Mouse (Mus musculus): ENCODE data around the gene Erg28. TPM values are rescaled to one million over a fixed set of nuclear protein-coding genes. Genes with fewer than 3 reads are reported as not detected.

Gene Erg28
- polyA plus RNA-seq, 1 experiment from 2014 or later: 112 TPM

GRCm38 (mm10) chr12:85857300-85857699 lies 33.0 kb upstream of the Erg28 start:
- H3K9me3 ChIP-seq (ENCODE audit: control insufficient read depth, low read depth, low read length): no peaks in the 10 kb centered on the region
- no peaks in the 10 kb centered on the region for H3K4me1 ChIP-seq (ENCODE audit: control insufficient read depth, insufficient read depth, low read length)
- no peak overlapping the region for H3K4me3 ChIP-seq (ENCODE audit: low read depth, low read length)
- no peaks in the 10 kb centered on the region for H3K36me3 ChIP-seq (ENCODE audit: control insufficient read depth, insufficient read depth, low read length)
- H3K4me2 ChIP-seq (replicated peaks; ENCODE audit: low read depth, low read length): no peak overlapping the region
- no peak overlapping the region for H3K9ac ChIP-seq (replicated peaks; ENCODE audit: low read depth, low read length)
- no peak overlapping the region for H3K27ac ChIP-seq (ENCODE audit: low read length)
- ATAC-seq (ENCODE audit: insufficient number of reproducible peaks, insufficient read depth, low FRiP score, low read depth): no peak
- WGBS: 83% methylated on average over 7 of the region's 7 CpGs
- no peaks in the 10 kb centered on the region for H3K27me3 ChIP-seq (ENCODE audit: control insufficient read depth, insufficient read depth, low read length)

DNA sequence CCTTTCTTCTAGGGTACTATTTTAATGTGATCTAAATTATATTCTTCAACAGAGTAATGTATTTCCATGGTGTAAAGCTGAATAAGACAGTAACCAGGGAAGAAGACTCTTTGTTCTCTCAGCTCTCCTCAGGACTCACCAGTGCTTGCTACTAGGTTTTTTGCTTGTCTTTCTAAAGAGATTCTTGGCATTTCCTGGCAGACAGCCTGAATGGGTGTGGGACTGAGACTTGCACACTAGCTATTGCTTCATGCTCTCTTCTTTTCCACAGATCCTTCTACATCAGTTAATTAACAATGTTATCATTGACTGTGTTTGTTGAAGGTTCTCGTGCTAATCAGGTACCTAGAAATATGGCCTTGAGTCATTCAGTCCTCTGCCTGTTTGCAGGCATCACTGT lies 29.9 kb upstream of the Erg28 start:
- H3K36me3 ChIP-seq (ENCODE audit: control insufficient read depth, insufficient read depth, low read length): no peaks in the 10 kb centered on the region
- H3K4me3 ChIP-seq (ENCODE audit: low read depth, low read length): no peak overlapping the region
- ATAC-seq (ENCODE audit: insufficient number of reproducible peaks, insufficient read depth, low FRiP score, low read depth): no peak
- no peaks in the 10 kb centered on the region for H3K9me3 ChIP-seq (ENCODE audit: control insufficient read depth, low read depth, low read length)
- no peak overlapping the region for H3K27ac ChIP-seq (ENCODE audit: low read length)
- no peaks in the 10 kb centered on the region for H3K27me3 ChIP-seq (ENCODE audit: control insufficient read depth, insufficient read depth, low read length)
- no peaks in the 10 kb centered on the region for H3K4me1 ChIP-seq (ENCODE audit: control insufficient read depth, insufficient read depth, low read length)
- H3K9ac ChIP-seq (replicated peaks; ENCODE audit: low read depth, low read length): no peak overlapping the region
- H3K4me2 ChIP-seq (replicated peaks; ENCODE audit: low read depth, low read length): no peak overlapping the region
- WGBS: 69% methylated on average over 1 of the region's 1 CpGs

DNA sequence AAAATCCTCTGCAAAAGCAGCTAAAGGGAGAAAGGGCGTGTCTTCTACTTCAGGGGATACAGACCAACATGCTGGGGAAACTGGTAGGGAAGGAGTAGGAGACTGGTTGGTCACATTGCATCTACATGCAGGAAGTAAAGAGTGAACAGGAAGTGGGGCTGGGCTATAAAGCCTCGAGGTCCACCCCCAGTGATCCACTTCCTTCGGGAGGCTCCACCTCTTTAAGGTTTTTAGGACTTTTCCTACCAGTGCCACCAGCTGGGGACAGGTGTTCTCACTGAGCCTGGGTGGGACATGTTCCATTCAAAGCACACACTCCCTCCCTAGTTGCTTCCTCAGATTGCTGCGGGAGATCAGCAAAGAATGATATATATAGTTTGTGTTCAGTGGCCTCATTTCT lies 29.5 kb upstream of the Erg28 start:
- no peak for ATAC-seq (ENCODE audit: insufficient number of reproducible peaks, insufficient read depth, low FRiP score, low read depth)
- no peaks in the 10 kb centered on the region for H3K9me3 ChIP-seq (ENCODE audit: control insufficient read depth, low read depth, low read length)
- no peak overlapping the region for H3K9ac ChIP-seq (replicated peaks; ENCODE audit: low read depth, low read length)
- H3K27me3 ChIP-seq (ENCODE audit: control insufficient read depth, insufficient read depth, low read length): no peaks in the 10 kb centered on the region
- H3K27ac ChIP-seq (ENCODE audit: low read length): no peak overlapping the region
- no peaks in the 10 kb centered on the region for H3K36me3 ChIP-seq (ENCODE audit: control insufficient read depth, insufficient read depth, low read length)
- WGBS: 90% methylated on average over 4 of the region's 4 CpGs
- no peaks in the 10 kb centered on the region for H3K4me1 ChIP-seq (ENCODE audit: control insufficient read depth, insufficient read depth, low read length)
- no peak overlapping the region for H3K4me3 ChIP-seq (ENCODE audit: low read depth, low read length)
- H3K4me2 ChIP-seq (replicated peaks; ENCODE audit: low read depth, low read length): no peak overlapping the region

DNA sequence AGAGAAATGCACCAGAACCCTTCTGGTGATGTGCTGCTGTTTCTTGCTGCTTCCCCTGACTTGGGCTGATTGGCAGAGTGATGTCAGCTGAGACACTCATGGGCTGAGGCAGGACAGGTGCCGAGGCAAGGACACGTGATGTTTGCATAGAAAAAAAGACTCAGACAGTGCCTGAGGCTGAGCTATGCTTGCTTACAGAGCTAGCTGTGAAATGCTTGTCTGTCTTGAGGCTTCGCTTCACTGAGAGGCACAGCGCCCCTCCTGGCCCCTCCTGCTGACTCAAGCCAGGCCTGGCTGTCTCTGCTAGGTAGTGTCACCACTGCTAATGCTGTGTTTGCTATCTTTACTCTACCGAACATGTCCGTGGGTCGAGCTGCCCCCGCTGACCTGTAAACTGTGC lies 26.3 kb upstream of the Erg28 start:
- Histone ChIP-seq H3K36me3 (ENCODE audit: control insufficient read depth, insufficient read depth, low read length) (no peaks in the 10 kb centered on the region), H3K27me3 (ENCODE audit: control insufficient read depth, insufficient read depth, low read length) (no peaks in the 10 kb centered on the region), H3K9me3 (ENCODE audit: control insufficient read depth, low read depth, low read length) (no peaks in the 10 kb centered on the region), H3K9ac (replicated peaks; ENCODE audit: low read depth, low read length) (no peak overlapping the region), H3K4me1 (ENCODE audit: control insufficient read depth, insufficient read depth, low read length) (no peaks in the 10 kb centered on the region), H3K4me2 (replicated peaks; ENCODE audit: low read depth, low read length) (no peak overlapping the region), H3K27ac (ENCODE audit: low read length) (no peak overlapping the region), H3K4me3 (ENCODE audit: low read depth, low read length) (no peak overlapping the region)
- no peak for ATAC-seq (ENCODE audit: insufficient number of reproducible peaks, insufficient read depth, low FRiP score, low read depth)
- whole genome bisulfite sequencing: 81% methylated on average over 8 of the region's 8 CpGs

GRCm38 (mm10) chr12:85848164-85848958 lies 24.0 kb upstream of the Erg28 start:
- H3K27ac ChIP-seq (ENCODE audit: low read length): no peak overlapping the region
- no peaks in the 10 kb centered on the region for H3K4me1 ChIP-seq (ENCODE audit: control insufficient read depth, insufficient read depth, low read length)
- H3K36me3 ChIP-seq (ENCODE audit: control insufficient read depth, insufficient read depth, low read length): no peaks in the 10 kb centered on the region
- WGBS: 65% methylated on average over 7 of the region's 7 CpGs
- H3K27me3 ChIP-seq (ENCODE audit: control insufficient read depth, insufficient read depth, low read length): no peaks in the 10 kb centered on the region
- H3K4me3 ChIP-seq (ENCODE audit: low read depth, low read length): no peak overlapping the region
- ATAC-seq (ENCODE audit: insufficient number of reproducible peaks, insufficient read depth, low FRiP score, low read depth): peak; percentile 75; the same call in 1 of the 2 replicates
- H3K9ac ChIP-seq (replicated peaks; ENCODE audit: low read depth, low read length): no peak overlapping the region
- H3K4me2 ChIP-seq (replicated peaks; ENCODE audit: low read depth, low read length): no peak overlapping the region
- no peaks in the 10 kb centered on the region for H3K9me3 ChIP-seq (ENCODE audit: control insufficient read depth, low read depth, low read length)

GRCm38 (mm10) chr12:85839371-85840000 lies 15.1 kb upstream of the Erg28 start:
- no peaks in the 10 kb centered on the region for H3K9me3 ChIP-seq (ENCODE audit: control insufficient read depth, low read depth, low read length)
- H3K9ac ChIP-seq (replicated peaks; ENCODE audit: low read depth, low read length): no peak overlapping the region
- no peaks in the 10 kb centered on the region for H3K4me1 ChIP-seq (ENCODE audit: control insufficient read depth, insufficient read depth, low read length)
- WGBS: 91% methylated on average over 12 of the region's 12 CpGs
- no peak overlapping the region for H3K4me3 ChIP-seq (ENCODE audit: low read depth, low read length)
- no peak overlapping the region for H3K27ac ChIP-seq (ENCODE audit: low read length)
- no peaks in the 10 kb centered on the region for H3K27me3 ChIP-seq (ENCODE audit: control insufficient read depth, insufficient read depth, low read length)
- no peak overlapping the region for H3K4me2 ChIP-seq (replicated peaks; ENCODE audit: low read depth, low read length)
- H3K36me3 ChIP-seq (ENCODE audit: control insufficient read depth, insufficient read depth, low read length): no peaks in the 10 kb centered on the region
- ATAC-seq (ENCODE audit: insufficient number of reproducible peaks, insufficient read depth, low FRiP score, low read depth): no peak

DNA sequence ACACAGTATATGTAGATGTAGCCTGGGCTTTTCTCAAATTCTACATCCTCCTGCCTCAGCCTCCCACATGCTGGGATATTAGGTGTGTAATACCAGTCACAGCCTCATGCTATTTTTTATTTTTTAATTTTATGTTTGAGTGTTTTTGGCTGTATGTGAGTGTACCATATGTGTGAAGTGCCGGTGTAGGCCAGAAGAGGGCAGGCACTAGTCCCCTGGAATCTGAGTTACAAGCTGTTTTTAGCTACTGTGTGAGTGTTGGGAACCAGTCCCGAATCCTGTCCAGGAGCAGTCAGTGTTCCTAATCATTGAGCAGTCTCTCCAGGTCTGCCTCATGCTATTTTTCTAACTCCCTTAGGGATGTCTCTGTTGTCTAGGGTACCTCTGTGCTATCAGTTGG lies 13.4 kb upstream of the Erg28 start:
- H3K27me3 ChIP-seq (ENCODE audit: control insufficient read depth, insufficient read depth, low read length): no peaks in the 10 kb centered on the region
- no peak overlapping the region for H3K9ac ChIP-seq (replicated peaks; ENCODE audit: low read depth, low read length)
- no peak overlapping the region for H3K4me2 ChIP-seq (replicated peaks; ENCODE audit: low read depth, low read length)
- no peak overlapping the region for H3K4me3 ChIP-seq (ENCODE audit: low read depth, low read length)
- no peak for ATAC-seq (ENCODE audit: insufficient number of reproducible peaks, insufficient read depth, low FRiP score, low read depth)
- 95% methylated on average over 2 of the region's 2 CpGs for WGBS
- no peaks in the 10 kb centered on the region for H3K9me3 ChIP-seq (ENCODE audit: control insufficient read depth, low read depth, low read length)
- 0 out of 2 replicates have a peak, but pooled peaks cover 4% of the 10 kb centered on the region for H3K36me3 ChIP-seq (ENCODE audit: control insufficient read depth, insufficient read depth, low read length)
- no peak overlapping the region for H3K27ac ChIP-seq (ENCODE audit: low read length)
- H3K4me1 ChIP-seq (ENCODE audit: control insufficient read depth, insufficient read depth, low read length): no peaks in the 10 kb centered on the region

GRCm38 (mm10) chr12:85834543-85834942 lies 10.2 kb upstream of the Erg28 start:
- H3K9me3 ChIP-seq (ENCODE audit: control insufficient read depth, low read depth, low read length): no peaks in the 10 kb centered on the region
- H3K4me2 ChIP-seq (replicated peaks; ENCODE audit: low read depth, low read length): no peak overlapping the region
- peaks cover 8% of the 10 kb centered on the region; the same call in 1 of the 2 replicates for H3K36me3 ChIP-seq (ENCODE audit: control insufficient read depth, insufficient read depth, low read length)
- WGBS: 88% methylated on average over 2 of the region's 2 CpGs
- H3K4me3 ChIP-seq (ENCODE audit: low read depth, low read length): no peak overlapping the region
- no peak for ATAC-seq (ENCODE audit: insufficient number of reproducible peaks, insufficient read depth, low FRiP score, low read depth)
- no peak overlapping the region for H3K9ac ChIP-seq (replicated peaks; ENCODE audit: low read depth, low read length)
- no peaks in the 10 kb centered on the region for H3K27me3 ChIP-seq (ENCODE audit: control insufficient read depth, insufficient read depth, low read length)
- H3K27ac ChIP-seq (ENCODE audit: low read length): no peak overlapping the region
- no peaks in the 10 kb centered on the region for H3K4me1 ChIP-seq (ENCODE audit: control insufficient read depth, insufficient read depth, low read length)
